Comparison of ENCODE assay signal across 8 mouse cellular contexts in the genomic region with DNA sequence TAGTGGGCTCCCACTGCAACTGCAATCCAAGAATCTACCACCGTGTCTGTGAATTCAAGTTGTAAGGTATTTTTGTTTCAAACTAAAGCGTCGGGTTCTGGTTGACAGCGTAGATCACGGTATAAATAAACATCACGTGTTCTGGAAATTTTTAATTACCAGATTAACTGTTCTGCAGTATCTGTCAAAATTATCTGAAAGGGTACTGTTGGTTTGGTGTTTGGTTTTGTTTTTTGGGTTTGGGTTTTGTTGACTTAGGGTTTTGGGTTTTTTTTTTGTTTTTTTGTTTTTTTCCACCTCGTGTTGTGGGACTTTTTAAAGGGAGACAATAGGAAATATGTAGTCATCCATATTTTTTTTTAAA. TPM values are rescaled to one million over a fixed set of nuclear protein-coding genes. Genes with fewer than 3 reads are reported as not detected.
DNase-seq lines count a peak whose midpoint lies in the region; ATAC-seq and TF ChIP-seq lines count a peak whose summit lies in the region.

No protein-coding gene starts in this region.

- H3K4me3 ChIP-seq in left cerebral cortex, adult 2 months = peak overlapping the region; percentile 94
- H3K4me3 ChIP-seq in cortical plate, adult 2 months (ENCODE audit: insufficient read depth, low read length) = peak overlapping the region; percentile 84; the same call in 1 of the 2 replicates
- peak overlapping the region; percentile 95 for H3K4me3 ChIP-seq in hindbrain, embryonic 16.5 days (ENCODE audit: low read length)
- H3K4me3 ChIP-seq in midbrain, embryonic 16.5 days (ENCODE audit: low read depth, low read length) = peak overlapping the region; percentile 80

- WGBS in hindbrain, embryonic 16.5 days = under 1% methylated on average over 7 of the region's 7 CpGs
- WGBS in midbrain, embryonic 16.5 days = under 1% methylated on average over 7 of the region's 7 CpGs

- no peak for TF ChIP-seq POLR2A in cortical plate, adult 2 months (IDR thresholded peaks at IDR 0.05; ENCODE audit: extremely low read depth, insufficient read depth, low read length)

- H3K27me3 ChIP-seq in hindbrain, embryonic 16.5 days (replicated peaks; ENCODE audit: control insufficient read depth, insufficient read depth, low read length) = no peaks in the 10 kb centered on the region
- no peaks in the 10 kb centered on the region for H3K27me3 ChIP-seq in midbrain, embryonic 16.5 days (ENCODE audit: control insufficient read depth, insufficient read depth, low read depth, low read length)

- H3K9ac ChIP-seq in hindbrain, embryonic 16.5 days (ENCODE audit: low read depth, low read length) = peak overlapping the region; percentile 91; the same call in 1 of the 2 replicates
- peak overlapping the region; percentile 95 for H3K9ac ChIP-seq in midbrain, embryonic 16.5 days (ENCODE audit: low read depth, low read length)

- no peak overlapping the region; the same call in 1 of the 2 replicates for H3K27ac ChIP-seq in left cerebral cortex, adult 2 months
- no peak overlapping the region for H3K27ac ChIP-seq in cortical plate, adult 2 months (ENCODE audit: insufficient read depth, low read length)
- H3K27ac ChIP-seq in hindbrain, embryonic 16.5 days (ENCODE audit: low read depth, low read length) = no peak overlapping the region; the same call in 1 of the 2 replicates
- peak overlapping the region; percentile 92 for H3K27ac ChIP-seq in midbrain, embryonic 16.5 days (ENCODE audit: low read length)

- H3K9me3 ChIP-seq in hindbrain, embryonic 16.5 days (ENCODE audit: control insufficient read depth, low read length) = no peaks in the 10 kb centered on the region
- no peaks in the 10 kb centered on the region for H3K9me3 ChIP-seq in midbrain, embryonic 16.5 days (replicated peaks; ENCODE audit: control insufficient read depth, low read length, poor library complexity, severe bottlenecking)

- no peak; the same call in 1 of the 2 replicates for TF ChIP-seq CTCF in left cerebral cortex, adult 2 months (IDR thresholded peaks at IDR 0.05)
- TF ChIP-seq CTCF in cortical plate, adult 2 months (IDR thresholded peaks at IDR 0.05; ENCODE audit: extremely low read depth, insufficient read depth, low read length) = no peak

- H3K36me3 ChIP-seq in hindbrain, embryonic 16.5 days (ENCODE audit: control insufficient read depth, insufficient read depth, low read length) = no peaks in the 10 kb centered on the region
- no peaks in the 10 kb centered on the region for H3K36me3 ChIP-seq in midbrain, embryonic 16.5 days (ENCODE audit: control insufficient read depth, insufficient read depth, low read length)

- no peak for ATAC-seq in hindbrain, embryonic 16.5 days
- ATAC-seq in midbrain, embryonic 16.5 days = no peak

- DNase-seq in left cerebral cortex, adult 2 months (ENCODE audit: extremely low spot score in 1 of 2, low spot score in 2 of 2) = no peak
- no peak for DNase-seq in left cerebral cortex, postnatal 10 days (ENCODE audit: extremely low spot score in 1 of 2, low spot score in 2 of 2)
- no peak for DNase-seq in left cerebral cortex, postnatal 25 days (ENCODE audit: low spot score in 2 of 2)
- no peak for DNase-seq in urinary bladder, postnatal 10 days (ENCODE audit: low spot score)
- no peak for DNase-seq in MN1 (ENCODE audit: low spot score)

- peaks cover 6% of the 10 kb centered on the region; the same call in 1 of the 2 replicates for H3K4me1 ChIP-seq in cortical plate, adult 2 months (ENCODE audit: control insufficient read depth, insufficient read depth, low read length)
- peaks cover 20% of the 10 kb centered on the region for H3K4me1 ChIP-seq in hindbrain, embryonic 16.5 days (ENCODE audit: control insufficient read depth, insufficient read depth, low read depth, low read length)
- peaks cover 27% of the 10 kb centered on the region for H3K4me1 ChIP-seq in midbrain, embryonic 16.5 days (ENCODE audit: control insufficient read depth, insufficient read depth, low read length)

- peak overlapping the region; percentile 77 for H3K4me2 ChIP-seq in hindbrain, embryonic 16.5 days (ENCODE audit: low read length)
- H3K4me2 ChIP-seq in midbrain, embryonic 16.5 days (ENCODE audit: low read length) = peak overlapping the region; percentile 60

- intact Hi-C loops in left cerebral cortex, adult 2 months (cut with DNase I) = no loop called here
- intact Hi-C loops in left cerebral cortex, postnatal 10 days (cut with DNase I) = loop anchor here (10.0 kb wide), 1 partner anchor 117 kb away; a partner anchor contains a TSS
- intact Hi-C loops in left cerebral cortex, postnatal 25 days (cut with DNase I) = no loop called here

RNA-seq across cellular contexts. Expression of a gene that starts 0.7 kb away (rescaled TPM):
- total RNA-seq in left cerebral cortex, adult 2 months (2021) = 10 to 100 TPM; 60.8 to 66.7 TPM
- 10 to 100 TPM; 45.1 to 48.6 TPM for total RNA-seq in left cerebral cortex, postnatal 10 days (2021)
- 20.3 and 23.1 TPM in 2 replicates for polyA plus RNA-seq in cortical plate, adult 2 months (2012; rRNA removed)
- polyA plus RNA-seq in hindbrain, embryonic 16.5 days (2015; fragmentation: Nextera tagmentation; extraction: Ambion mirVana) = 11.1 and 11.9 TPM in 2 replicates
- 12.8 and 16.5 TPM in 2 replicates for polyA plus RNA-seq in midbrain, embryonic 16.5 days (2015; fragmentation: Nextera tagmentation; extraction: Ambion mirVana)
- 10 to 100 TPM; 60.9 to 62.3 TPM for total RNA-seq in left cerebral cortex, postnatal 25 days (2021)

RNA-seq across cellular contexts. Expression of a gene that starts 32.3 kb away (rescaled TPM):
- 10 to 100 TPM; 83.8 to 85.9 TPM for total RNA-seq in left cerebral cortex, adult 2 months (2021)
- total RNA-seq in left cerebral cortex, postnatal 10 days (2021) = 10 to 100 TPM; 84.6 to 88.7 TPM
- 44.9 and 47.5 TPM in 2 replicates for polyA plus RNA-seq in cortical plate, adult 2 months (2012; rRNA removed)
- 7.5 and 7.6 TPM in 2 replicates for polyA plus RNA-seq in hindbrain, embryonic 16.5 days (2015; fragmentation: Nextera tagmentation; extraction: Ambion mirVana)
- 6.3 and 6.5 TPM in 2 replicates for polyA plus RNA-seq in midbrain, embryonic 16.5 days (2015; fragmentation: Nextera tagmentation; extraction: Ambion mirVana)
- 10 to 100 TPM; 96.0 to 98.3 TPM for total RNA-seq in left cerebral cortex, postnatal 25 days (2021)
